Mouse (Mus musculus) brown adipose tissue, adult 24 weeks (tissue): ENCODE measurements at regions not wholly inside any gene's neighbourhood (a gene's known extent, or its start where the extent isn't known, plus 50 kb on each side); places are given as distances from the start of the nearest gene placed in this dataset.

Experiments used
- H3K27ac ChIP-seq: fragments of 200-500 bp; replicated peaks from 2 replicates; pipeline ENCODE4 v1.5.1; 2012; ENCODE audit warnings: low read depth, mild to moderate bottlenecking, low read length
- H3K4me1 ChIP-seq: fragments of 200-500 bp; 2 replicates; pipeline ENCODE4 v1.6.1; 2012; ENCODE audit warnings: low read length, mixed read lengths; ENCODE audit not compliant: control insufficient read depth, insufficient read depth, insufficient read length
- H3K4me3 ChIP-seq: fragments of 200-500 bp; 2 replicates; pipeline ENCODE4 v1.5.1; 2012; ENCODE audit warnings: low read depth, mild to moderate bottlenecking, low read length, moderate library complexity; ENCODE audit not compliant: insufficient read depth

GRCm38 (mm10) chr5:100259803-100260693, 100.4 kb upstream of the Tmem150c start:
- Histone ChIP-seq H3K27ac (no peak overlapping the region), H3K4me3 (no peak overlapping the region), H3K4me1 (no peaks in the 10 kb centered on the region)

- Histone ChIP-seq H3K27ac (no peak overlapping the region), H3K4me1 (no peaks in the 10 kb centered on the region), H3K4me3 (no peak overlapping the region)
These were observed 99.5 kb upstream of the Tmem150c start for GRCm38 (mm10) chr5:100258952-100259710.

- Histone ChIP-seq H3K4me3 (no peak overlapping the region), H3K27ac (no peak overlapping the region), H3K4me1 (no peaks in the 10 kb centered on the region)
These were observed 95.7 kb upstream of the Tmem150c start for GRCm38 (mm10) chr5:100255276-100255675.

GRCm38 (mm10) chr5:100252036-100252435, 92.4 kb upstream of the Tmem150c start:
- Histone ChIP-seq H3K27ac (no peak overlapping the region), H3K4me1 (no peaks in the 10 kb centered on the region), H3K4me3 (no peak overlapping the region)

- Histone ChIP-seq H3K4me1 (no peaks in the 10 kb centered on the region), H3K4me3 (no peak overlapping the region), H3K27ac (no peak overlapping the region)
These were observed 90.1 kb upstream of the Tmem150c start for GRCm38 (mm10) chr5:100249757-100250156.

- H3K27ac ChIP-seq: no peak overlapping the region
- no peaks in the 10 kb centered on the region for H3K4me1 ChIP-seq
- no peak overlapping the region for H3K4me3 ChIP-seq
These were observed 89.0 kb upstream of the Tmem150c start for GRCm38 (mm10) chr5:100248611-100249010.

GRCm38 (mm10) chr5:100246709-100247108, 87.1 kb upstream of the Tmem150c start:
- Histone ChIP-seq H3K4me3 (no peak overlapping the region), H3K4me1 (no peaks in the 10 kb centered on the region), H3K27ac (no peak overlapping the region)

- Histone ChIP-seq H3K4me1 (no peaks in the 10 kb centered on the region), H3K27ac (no peak overlapping the region), H3K4me3 (no peak overlapping the region)
These were observed 85.2 kb upstream of the Tmem150c start for GRCm38 (mm10) chr5:100244811-100245210.

GRCm38 (mm10) chr5:100240876-100241275, 81.3 kb upstream of the Tmem150c start:
- no peak overlapping the region for H3K4me3 ChIP-seq
- no peak overlapping the region for H3K27ac ChIP-seq
- H3K4me1 ChIP-seq: no peaks in the 10 kb centered on the region

GRCm38 (mm10) chr5:100239632-100240031, 80.0 kb upstream of the Tmem150c start:
- Histone ChIP-seq H3K27ac (no peak overlapping the region), H3K4me3 (no peak overlapping the region), H3K4me1 (no peaks in the 10 kb centered on the region)

GRCm38 (mm10) chr5:100238287-100239036, 78.9 kb upstream of the Tmem150c start:
- Histone ChIP-seq H3K4me3 (no peak overlapping the region), H3K4me1 (no peaks in the 10 kb centered on the region), H3K27ac (no peak overlapping the region)

GRCm38 (mm10) chr5:100237674-100238278, 78.2 kb upstream of the Tmem150c start:
- Histone ChIP-seq H3K4me3 (no peak overlapping the region), H3K27ac (no peak overlapping the region), H3K4me1 (no peaks in the 10 kb centered on the region)

- no peak overlapping the region for H3K27ac ChIP-seq
- H3K4me3 ChIP-seq: no peak overlapping the region
These were observed 76.7 kb upstream of the Tmem150c start for GRCm38 (mm10) chr5:100236277-100236676.

GRCm38 (mm10) chr5:100232076-100232475, 72.5 kb upstream of the Tmem150c start:
- no peaks in the 10 kb centered on the region for H3K4me1 ChIP-seq
- no peak overlapping the region for H3K4me3 ChIP-seq
- no peak overlapping the region for H3K27ac ChIP-seq

More at GRCm38 (mm10) chr5:100236277-100236676, 76.7 kb upstream of the Tmem150c start:
- no peaks in the 10 kb centered on the region for H3K4me1 ChIP-seq

GRCm38 (mm10) chr5:100231574-100231973, 72.0 kb upstream of the Tmem150c start:
- no peak overlapping the region for H3K27ac ChIP-seq
- no peaks in the 10 kb centered on the region for H3K4me1 ChIP-seq
- no peak overlapping the region for H3K4me3 ChIP-seq
